In the genomic region with DNA sequence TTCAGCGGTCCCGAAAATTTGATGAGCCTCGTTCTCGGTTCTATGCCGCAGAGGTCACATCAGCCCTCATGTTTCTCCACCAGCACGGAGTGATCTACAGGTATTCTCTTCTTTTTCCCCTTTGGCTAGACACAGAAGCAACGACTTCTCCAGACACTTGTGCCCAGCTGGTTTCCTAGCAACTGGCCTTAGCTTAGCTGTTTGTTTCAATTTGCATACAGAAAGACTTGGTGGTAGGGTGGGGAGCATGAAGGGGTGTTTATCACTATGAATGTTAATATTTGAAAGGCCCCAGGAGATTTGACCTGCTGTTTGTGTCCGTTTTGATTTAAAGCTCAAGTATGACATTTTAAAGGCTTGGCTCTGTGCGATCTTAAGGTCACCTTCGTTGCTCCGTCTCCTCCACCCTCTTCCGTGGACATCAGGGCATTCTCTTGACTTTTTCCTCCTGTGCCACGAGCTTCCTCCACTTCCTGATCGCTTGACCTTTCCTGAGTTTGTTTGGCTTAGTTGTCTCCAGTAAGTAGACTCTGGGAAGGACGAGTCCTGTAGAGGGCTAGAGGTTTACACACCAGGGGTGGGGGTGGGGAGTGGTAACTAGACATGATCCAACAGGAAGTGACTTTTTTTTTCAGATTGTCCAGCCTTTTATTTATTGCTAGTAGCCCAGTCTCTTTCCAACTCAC, we compare ENCODE assay signal across 14 mouse cellular contexts. TPM values are rescaled to one million over a fixed set of nuclear protein-coding genes. Genes with fewer than 3 reads are reported as not detected.
A peak's percentile ranks its signal among the peaks of the same experiment; 100 is the strongest.
DNase-seq lines count a peak whose midpoint lies in the region; ATAC-seq and TF ChIP-seq lines count a peak whose summit lies in the region.
"Had no signal": no experiment of that assay in that cellular context is flagged by ENCODE, and none has a peak within 500 bp of the region (broad histone marks: within the 10 kb centered on the region; RNA-seq: fewer than 3 reads in every experiment).

No protein-coding gene starts in this region.

- H3K36me3 ChIP-seq in midbrain, postnatal 0 days (ENCODE audit: insufficient read depth, low read length) = no peaks in the 10 kb centered on the region
- no peaks in the 10 kb centered on the region for H3K36me3 ChIP-seq in midbrain, embryonic 15.5 days (replicated peaks)
- H3K36me3 ChIP-seq in lung, embryonic 14.5 days (ENCODE audit: insufficient read depth) = no peaks in the 10 kb centered on the region
- no peaks in the 10 kb centered on the region for H3K36me3 ChIP-seq in forebrain, embryonic 11.5 days (ENCODE audit: control insufficient read depth, insufficient read depth, low read length)
- H3K36me3 ChIP-seq: embryonic facial prominence, embryonic 15.5 days had no signal

- no peak for ATAC-seq in midbrain, postnatal 0 days (ENCODE audit: low FRiP score)
- ATAC-seq in midbrain, embryonic 15.5 days (replicated peaks) = no peak
- peak; percentile 41; the same call in 1 of the 2 replicates for ATAC-seq in lung, embryonic 14.5 days (ENCODE audit: insufficient read depth)
- no peak for ATAC-seq in forebrain, embryonic 11.5 days (replicated peaks; ENCODE audit: low FRiP score)
- ATAC-seq: forebrain, embryonic 16.5 days had no signal

- H3K4me1 ChIP-seq in midbrain, postnatal 0 days (ENCODE audit: insufficient read depth, low read length) = no peaks in the 10 kb centered on the region
- H3K4me1 ChIP-seq in midbrain, embryonic 15.5 days = no peaks in the 10 kb centered on the region
- peaks cover 10% of the 10 kb centered on the region; the same call in 1 of the 2 replicates for H3K4me1 ChIP-seq in lung, embryonic 14.5 days (ENCODE audit: insufficient read depth)
- H3K4me1 ChIP-seq in forebrain, embryonic 11.5 days (replicated peaks; ENCODE audit: control insufficient read depth, insufficient read depth, low read length) = no peaks in the 10 kb centered on the region
- H3K4me1 ChIP-seq: embryonic facial prominence, embryonic 15.5 days had no signal

- H3K27ac ChIP-seq in midbrain, postnatal 0 days (ENCODE audit: low read depth, low read length) = no peak overlapping the region
- no peak overlapping the region for H3K27ac ChIP-seq in midbrain, embryonic 15.5 days
- no peak overlapping the region for H3K27ac ChIP-seq in lung, embryonic 14.5 days (ENCODE audit: low read depth)
- H3K27ac ChIP-seq in forebrain, embryonic 11.5 days (ENCODE audit: low read depth, low read length) = no peak overlapping the region
- H3K27ac ChIP-seq: embryonic facial prominence, embryonic 15.5 days had no signal

- H3K27me3 ChIP-seq in midbrain, postnatal 0 days (ENCODE audit: insufficient read depth, low read length) = no peaks in the 10 kb centered on the region
- H3K27me3 ChIP-seq in midbrain, embryonic 15.5 days (replicated peaks) = no peaks in the 10 kb centered on the region
- H3K27me3 ChIP-seq in lung, embryonic 14.5 days (ENCODE audit: insufficient read depth, low read length) = no peaks in the 10 kb centered on the region
- H3K27me3 ChIP-seq in forebrain, embryonic 11.5 days (ENCODE audit: control insufficient read depth, insufficient read depth, low read length) = no peaks in the 10 kb centered on the region
- H3K27me3 ChIP-seq: embryonic facial prominence, embryonic 15.5 days had no signal

- DNase-seq in midbrain, postnatal 0 days (ENCODE audit: low spot score) = peak; percentile 27
- DNase-seq in kidney, adult 18-20 months = peak; percentile 43
- peak; percentile 33 for DNase-seq in lung, embryonic 14.5 days
- DNase-seq in yolk sac, embryonic 10.5 days (ENCODE audit: low spot score) = peak; percentile 51
- DNase-seq in forebrain, embryonic 11.5 days (ENCODE audit: low spot score) = no peak
- DNase-seq in right cerebral cortex, postnatal 25 days = no peak
- DNase-seq in embryo, embryonic 10.5 days (ENCODE audit: low spot score) = no peak
- DNase-seq: cerebellum, adult 11-12 months; heart, postnatal 36 days had no signal

- H3K4me3 ChIP-seq in midbrain, postnatal 0 days (ENCODE audit: low read depth, low read length) = no peak overlapping the region
- H3K4me3 ChIP-seq in midbrain, embryonic 15.5 days = no peak overlapping the region
- H3K4me3 ChIP-seq in lung, embryonic 14.5 days (ENCODE audit: low read depth, low read length) = no peak overlapping the region
- no peak overlapping the region for H3K4me3 ChIP-seq in forebrain, embryonic 11.5 days (ENCODE audit: low read depth, low read length)
- H3K4me3 ChIP-seq: embryonic facial prominence, embryonic 15.5 days had no signal

- 73% methylated on average over 15 of the region's 15 CpGs for WGBS in midbrain, postnatal 0 days
- WGBS in midbrain, embryonic 15.5 days = 79% methylated on average over 15 of the region's 15 CpGs
- 53% methylated on average over 15 of the region's 15 CpGs for WGBS in lung, embryonic 14.5 days
- 86% methylated on average over 15 of the region's 15 CpGs for WGBS in forebrain, embryonic 11.5 days

- no peaks in the 10 kb centered on the region for H3K9me3 ChIP-seq in midbrain, postnatal 0 days (ENCODE audit: low read length)
- no peaks in the 10 kb centered on the region for H3K9me3 ChIP-seq in midbrain, embryonic 15.5 days
- H3K9me3 ChIP-seq in lung, embryonic 14.5 days (ENCODE audit: low read depth, low read length) = no peaks in the 10 kb centered on the region
- no peaks in the 10 kb centered on the region for H3K9me3 ChIP-seq in forebrain, embryonic 11.5 days (ENCODE audit: control insufficient read depth, low read length)
- H3K9me3 ChIP-seq: embryonic facial prominence, embryonic 15.5 days had no signal

- no peak overlapping the region for H3K4me2 ChIP-seq in midbrain, postnatal 0 days (ENCODE audit: low read depth, low read length, poor library complexity, severe bottlenecking)
- H3K4me2 ChIP-seq in midbrain, embryonic 15.5 days = no peak overlapping the region
- H3K4me2 ChIP-seq in lung, embryonic 14.5 days = no peak overlapping the region
- no peak overlapping the region for H3K4me2 ChIP-seq in forebrain, embryonic 11.5 days (ENCODE audit: low read depth, low read length, severe bottlenecking)
- H3K4me2 ChIP-seq: embryonic facial prominence, embryonic 15.5 days had no signal

- no peak for TF ChIP-seq CTCF in midbrain, postnatal 0 days (IDR thresholded peaks at IDR 0.05)
- TF ChIP-seq CTCF in lung, embryonic 14.5 days (IDR thresholded peaks at IDR 0.05; ENCODE audit: low read depth) = no peak

- H3K9ac ChIP-seq in midbrain, postnatal 0 days (replicated peaks; ENCODE audit: low read length, poor library complexity, severe bottlenecking) = no peak overlapping the region
- no peak overlapping the region for H3K9ac ChIP-seq in midbrain, embryonic 15.5 days
- H3K9ac ChIP-seq in lung, embryonic 14.5 days = no peak overlapping the region
- no peak overlapping the region for H3K9ac ChIP-seq in forebrain, embryonic 11.5 days (ENCODE audit: low read length)
- H3K9ac ChIP-seq: embryonic facial prominence, embryonic 15.5 days had no signal

RNA-seq across cellular contexts. Expression of a gene that starts 54.3 kb away (rescaled TPM):
- total RNA-seq in midbrain, postnatal 0 days (2014; rRNA removed) = not detected in 2 replicates
- 0.11 and 0.32 TPM in 2 replicates for polyA plus RNA-seq in midbrain, postnatal 0 days (2015; fragmentation: Nextera tagmentation; extraction: Ambion mirVana)
- 0.31 and 0.45 TPM in 2 replicates for polyA plus RNA-seq in midbrain, embryonic 15.5 days (2015; fragmentation: Nextera tagmentation; extraction: Ambion mirVana)
- 0.53 and 0.57 TPM in 2 replicates for polyA plus RNA-seq in lung, embryonic 14.5 days (2014; fragmentation: Nextera tagmentation; extraction: Ambion mirVana)
- 0.13 and 0.24 TPM in 2 replicates for polyA plus RNA-seq in forebrain, embryonic 11.5 days (2014; fragmentation: Nextera tagmentation; extraction: Ambion mirVana)
- total RNA-seq: layer of hippocampus, adult 8-10 months; left cerebral cortex, postnatal 36 days had no signal

Comparison
In these comparisons a context has a peak if more than half of its experiments do, and no peak if none do; other contexts are left out.
1. DNase-seq: peak in midbrain, postnatal 0 days (single experiment), kidney, adult 18-20 months (single experiment), lung, embryonic 14.5 days (single experiment) and yolk sac, embryonic 10.5 days (single experiment); none in forebrain, embryonic 11.5 days (single experiment), right cerebral cortex, postnatal 25 days (single experiment) and embryo, embryonic 10.5 days (single experiment).